Mouse (Mus musculus) ES-E14 (cell line): ENCODE results near the gene Xylt1. TPM values are rescaled to one million over a fixed set of nuclear protein-coding genes. Genes with fewer than 3 reads are reported as not detected.

ENCODE experiments used
- DNase-seq: peaks from one replicate; pipeline ENCODE4 v3.0.0-alpha.2; 2013; ENCODE audit warnings: low read depth, low spot score
- H3K27ac ChIP-seq: 2 replicates; pipeline ENCODE4 v1.5.1; 2012; ENCODE audit warnings: low read depth, mild to moderate bottlenecking, low read length, moderate library complexity, mixed read lengths; ENCODE audit not compliant: poor library complexity, insufficient read depth, severe bottlenecking
- H3K36me3 ChIP-seq: 2 replicates; pipeline ENCODE4 v1.6.1; 2012; ENCODE audit warnings: mild to moderate bottlenecking, low read length, moderate library complexity, mixed read lengths; ENCODE audit not compliant: control insufficient read depth, poor library complexity, insufficient read depth, severe bottlenecking
- H3K4me1 ChIP-seq, 2 experiments: fragments of 150-350 bp in 1 of 2; sonication (generic) in 1 of 2; 2 replicates each; pipeline ENCODE4 v1.6.1; 2012; ENCODE audit warnings: low read length in 2 of 2, mild to moderate bottlenecking in 1 of 2, mixed read lengths in 1 of 2; ENCODE audit not compliant: control insufficient read depth in 2 of 2, insufficient read depth in 2 of 2, poor library complexity in 1 of 2
- H3K4me3 ChIP-seq, 2 experiments: fragments of 150-350 bp in 1 of 2; sonication (generic) in 1 of 2; 2 replicates each; pipeline ENCODE4 v1.5.1; 2012; ENCODE audit warnings: low read length in 2 of 2, low read depth in 1 of 2, mild to moderate bottlenecking in 1 of 2, mixed read lengths in 1 of 2; ENCODE audit not compliant: insufficient read depth in 1 of 2, poor library complexity in 1 of 2, severe bottlenecking in 1 of 2
- H3K9ac ChIP-seq: 2 replicates; pipeline ENCODE4 v1.6.1; 2012; ENCODE audit warnings: low read depth, mild to moderate bottlenecking, low read length, mixed read lengths; ENCODE audit not compliant: poor library complexity, insufficient read depth, severe bottlenecking
- H3K9me3 ChIP-seq: fragments of 150-350 bp; sonication (generic); 2 replicates; pipeline ENCODE4 v1.6.1; 2012; ENCODE audit warnings: low read depth, mild to moderate bottlenecking, low read length; ENCODE audit not compliant: control insufficient read depth, insufficient read depth
- CHD2 ChIP-seq: IDR thresholded peaks from 2 replicates; pipeline ENCODE4 v1.6.1; 2014; ENCODE audit warnings: mild to moderate bottlenecking, low read depth, low read length, inconsistent platforms
- HCFC1 ChIP-seq: IDR thresholded peaks from 2 replicates; pipeline ENCODE4 v1.6.1; 2012; ENCODE audit warnings: low read length, inconsistent platforms, borderline replicate concordance; ENCODE audit not compliant: insufficient read depth
- MAFK ChIP-seq: IDR thresholded peaks from 2 replicates; pipeline ENCODE4 v1.6.1; 2014; ENCODE audit warnings: mild to moderate bottlenecking, low read depth, low read length, inconsistent platforms; ENCODE audit not compliant: insufficient read depth
- ZC3H11A ChIP-seq: IDR thresholded peaks from 2 replicates; pipeline ENCODE4 v1.6.1; 2012; ENCODE audit warnings: low read depth, mild to moderate bottlenecking, inconsistent platforms, low read length, borderline replicate concordance
- ZNF384 ChIP-seq: IDR thresholded peaks from 2 replicates; pipeline ENCODE4 v1.6.1; 2012; ENCODE audit warnings: low read depth, low read length, inconsistent platforms
- in situ Hi-C, 2 experiments: fragments of 600-800 bp; cut with MboI; formaldehyde crosslinking; loops; one replicate each; pipeline ENCODE4 v1.15.1; 2025; ENCODE audit warnings: low sequenced_read_pairs in 2 of 2, inconsistent platforms in 1 of 2; ENCODE audit not compliant: unreplicated experiment in 2 of 2
- total RNA-seq: library from RNA; depleted of rRNA; stranded (reverse); fragments of 300-350 nt; gene quantifications from 2 replicates; pipeline ENCODE4 v1.2.3, GENCODE M21; 2012

The Xylt1 gene
- total RNA-seq, 1 experiment: 3.6 TPM

DNA sequence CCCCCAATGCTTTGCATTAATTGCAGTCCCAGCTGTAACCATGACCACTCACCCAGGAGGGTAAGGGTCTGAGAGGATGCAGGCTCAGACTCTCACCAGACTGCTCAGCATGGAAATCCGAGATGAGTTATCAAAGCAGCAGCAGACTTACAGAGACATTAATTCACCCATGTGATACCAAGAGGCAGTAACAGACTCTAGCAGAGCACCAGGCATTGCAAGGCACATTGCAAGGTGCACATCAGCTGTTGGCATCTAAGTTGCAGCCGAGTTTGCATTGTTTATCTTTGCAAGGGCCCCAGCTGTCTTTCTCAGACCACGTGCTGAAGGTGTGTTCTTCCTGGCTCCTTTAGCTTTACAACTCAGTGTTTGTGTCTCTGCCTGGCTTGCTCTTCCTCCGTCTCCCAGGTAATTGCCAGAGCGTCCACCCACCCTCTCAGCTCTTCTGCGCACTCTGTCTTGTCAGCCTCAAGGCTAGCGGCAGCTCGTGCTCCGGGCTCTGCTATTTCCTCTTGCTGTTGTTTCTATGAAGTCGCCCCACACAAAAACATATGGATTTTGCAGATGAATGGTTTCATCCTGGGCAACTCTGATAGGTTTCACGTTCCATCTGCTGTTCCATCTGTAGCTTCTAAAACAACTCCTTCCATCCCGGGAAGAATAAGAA lies 214.4 kb downstream of the Xylt1 start:
- Histone ChIP-seq H3K27ac (no peak overlapping the region), H3K4me3 (no peak overlapping the region), H3K4me1 (peaks cover 2 to 4% of the 10 kb centered on the region in 2 experiments; a peak in 2 of 4 replicates), H3K9me3 (no peaks in the 10 kb centered on the region), H3K9ac (no peak overlapping the region), H3K36me3 (no peaks in the 10 kb centered on the region; the same call in 1 of the 2 replicates)
- in situ Hi-C loops: no loop called here
- DNase-seq: no peak
- TF ChIP-seq CHD2: no peak
- TF ChIP-seq MAFK: no peak
- no peak for TF ChIP-seq ZC3H11A
- no peak for TF ChIP-seq HCFC1
- TF ChIP-seq ZNF384: no peak

DNA sequence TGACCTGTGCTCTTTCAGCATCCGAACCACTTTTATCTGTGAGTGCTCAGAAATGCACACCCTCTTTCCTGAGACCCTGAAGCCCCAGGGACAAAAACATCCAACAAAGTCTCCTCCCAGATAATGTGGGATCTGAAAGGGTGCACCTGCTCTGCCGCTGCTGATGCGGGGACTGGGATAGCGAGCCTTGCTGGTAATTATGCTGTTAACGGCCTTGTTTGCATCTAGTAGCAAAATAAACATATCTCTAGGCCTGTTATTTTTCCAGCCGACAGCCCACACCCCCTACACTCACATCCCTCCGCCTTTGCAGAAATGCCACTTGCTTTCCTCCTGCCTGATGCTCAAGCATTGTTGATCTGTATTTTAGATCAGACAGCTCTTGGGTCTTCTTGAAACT lies 219.7 kb downstream of the Xylt1 start:
- H3K9me3 ChIP-seq: no peaks in the 10 kb centered on the region
- no peak for TF ChIP-seq HCFC1
- TF ChIP-seq ZNF384: no peak
- no peak for TF ChIP-seq ZC3H11A
- no peak for TF ChIP-seq MAFK
- no peak for TF ChIP-seq CHD2
- H3K36me3 ChIP-seq: no peaks in the 10 kb centered on the region
- H3K27ac ChIP-seq: no peak overlapping the region
- no peak overlapping the region for H3K9ac ChIP-seq
- in situ Hi-C loops: no loop called here
- no peak for DNase-seq
- H3K4me3 ChIP-seq: no peak overlapping the region
- H3K4me1 ChIP-seq: no peaks in the 10 kb centered on the region; a peak in 1 of 4 replicates

- no peak for DNase-seq
- H3K4me1 ChIP-seq: no peaks in the 10 kb centered on the region; a peak in 1 of 4 replicates
- no peaks in the 10 kb centered on the region for H3K9me3 ChIP-seq
- H3K4me3 ChIP-seq: no peak overlapping the region
- H3K9ac ChIP-seq: no peak overlapping the region
- H3K36me3 ChIP-seq: no peaks in the 10 kb centered on the region
- TF ChIP-seq MAFK: no peak
- no peak overlapping the region for H3K27ac ChIP-seq
- in situ Hi-C loops: no loop called here
These were observed 229.7 kb downstream of the Xylt1 start for GRCm38 (mm10) chr7:117610439-117610838.

GRCm38 (mm10) chr7:117612788-117613473 lies 232.2 kb downstream of the Xylt1 start:
- H3K36me3 ChIP-seq: no peaks in the 10 kb centered on the region
- in situ Hi-C loops: no loop called here

More at GRCm38 (mm10) chr7:117612788-117613473, 232.2 kb downstream of the Xylt1 start:
- Histone ChIP-seq H3K9ac (no peak overlapping the region), H3K27ac (no peak overlapping the region), H3K4me1 (no peaks in the 10 kb centered on the region; a peak in 1 of 4 replicates), H3K9me3 (no peaks in the 10 kb centered on the region), H3K4me3 (no peak overlapping the region)
- no peak for TF ChIP-seq ZNF384
- TF ChIP-seq ZC3H11A: no peak
- no peak for TF ChIP-seq CHD2
- no peak for TF ChIP-seq HCFC1
- TF ChIP-seq MAFK: no peak
- DNase-seq: no peak
